Mouse (Mus musculus) heart, postnatal 0 days (tissue): ENCODE data around the gene Tgfbr3. TPM values are rescaled to one million over a fixed set of nuclear protein-coding genes. Genes with fewer than 3 reads are reported as not detected.

Experiments
- ATAC-seq: fragments of 200-750 bp; cut with Nextera tagmentation; 2 replicates; pipeline ENCODE4 v1.8.0; 2017; ENCODE audit warnings: low read depth, moderate number of reproducible peaks, moderate library complexity; ENCODE audit not compliant: insufficient read depth
- DNase-seq: peaks from one replicate; pipeline ENCODE4 v3.0.0-alpha.2; 2016; ENCODE audit warnings: low spot score
- H3K27ac ChIP-seq: fragments of 300-500 bp; sonication (generic); 2 replicates; pipeline ENCODE4 v1.5.1; 2014; ENCODE audit warnings: low read depth, mild to moderate bottlenecking
- H3K27me3 ChIP-seq: fragments of 300-500 bp; sonication (generic); 2 replicates; pipeline ENCODE4 v1.6.1; 2014; ENCODE audit warnings: low read length, mixed read lengths; ENCODE audit not compliant: control insufficient read depth, insufficient read depth
- H3K36me3 ChIP-seq: fragments of 300-500 bp; sonication (generic); replicated peaks from 2 replicates; pipeline ENCODE4 v1.6.1; 2014; ENCODE audit warnings: low read length, mixed read lengths; ENCODE audit not compliant: control insufficient read depth, insufficient read depth
- H3K4me1 ChIP-seq: fragments of 300-500 bp; sonication (generic); 2 replicates; pipeline ENCODE4 v1.6.1; 2014; ENCODE audit warnings: antibody characterized with exemption; ENCODE audit not compliant: control insufficient read depth, insufficient read depth
- H3K4me2 ChIP-seq: fragments of 300-500 bp; sonication (generic); 2 replicates; pipeline ENCODE4 v1.6.1; 2014; ENCODE audit warnings: low read depth, mild to moderate bottlenecking, low read length, moderate library complexity
- H3K4me3 ChIP-seq: fragments of 300-500 bp; sonication (generic); 2 replicates; pipeline ENCODE4 v1.5.1; 2014; ENCODE audit warnings: low read depth, low read length
- H3K9ac ChIP-seq: fragments of 300-500 bp; sonication (generic); replicated peaks from 2 replicates; pipeline ENCODE4 v1.6.1; 2014; ENCODE audit warnings: low read depth, low read length, mixed read lengths
- H3K9me3 ChIP-seq: fragments of 300-500 bp; sonication (generic); replicated peaks from 2 replicates; pipeline ENCODE4 v1.6.1; 2016; ENCODE audit warnings: low read length; ENCODE audit not compliant: control insufficient read depth
- CTCF ChIP-seq: IDR thresholded peaks from 2 replicates; pipeline ENCODE4 v1.5.1; 2016; ENCODE audit warnings: antibody characterized with exemption, control low read depth, low read depth
- EP300 ChIP-seq: IDR thresholded peaks from 2 replicates; pipeline ENCODE4 v1.6.1; 2016; ENCODE audit warnings: antibody characterized with exemption, low read depth
- WGBS: fragments of 180-500 bp; shearing (Covaris S2); extraction: QIAGEN DNeasy Blood & Tissue Kit; methylation state at CpG from one replicate; pipeline ENCODE4 v1.1.7; 2014; 5-methylcytosine and 5-hydroxymethylcytosine counted together
- polyA plus RNA-seq: library from polyadenylated mRNA; unstranded; fragments of >200 nt; fragmentation: Nextera tagmentation; extraction: Ambion mirVana; gene quantifications from 2 replicates; pipeline ENCODE4 v1.2.1, GENCODE M21; 2015
- total RNA-seq: library from RNA; depleted of rRNA; stranded (reverse); fragments of >200 nt; gene quantifications from 2 replicates; pipeline ENCODE4 v1.2.3, GENCODE M21; 2014; ENCODE audit warnings: low replicate concordance

Tgfbr3 gene
- total and polyA plus RNA-seq, 2 experiments from 2014 or later, result 11.8 to 60.6 TPM

GRCm38 (mm10) chr5:107087829-107088808 lies 201.3 kb downstream of the Tgfbr3 start:
- peak overlapping the region; percentile 84 for H3K27ac ChIP-seq
- peaks cover 43% of the 10 kb centered on the region for H3K4me1 ChIP-seq
- WGBS, result 22% methylated on average over 12 of the region's 12 CpGs
- DNase-seq (peak; percentile 81), ATAC-seq (peak; percentile 82)
- TF ChIP-seq CTCF (no peak), EP300 (peak; percentile 77)
- peak overlapping the region; percentile 39 for H3K9ac ChIP-seq
- H3K27me3 ChIP-seq, result no peaks in the 10 kb centered on the region
- no peaks in the 10 kb centered on the region for H3K36me3 ChIP-seq
- H3K4me3 ChIP-seq, result peak overlapping the region; percentile 17
- H3K9me3 ChIP-seq, result no peaks in the 10 kb centered on the region
- peak overlapping the region; percentile 52 for H3K4me2 ChIP-seq

GRCm38 (mm10) chr5:107087291-107087690 lies 202.1 kb downstream of the Tgfbr3 start:
- Histone ChIP-seq H3K36me3 (no peaks in the 10 kb centered on the region), H3K9ac (no peak overlapping the region), H3K9me3 (no peaks in the 10 kb centered on the region), H3K27ac (peak overlapping the region; percentile 84), H3K27me3 (no peaks in the 10 kb centered on the region), H3K4me1 (peaks cover 36% of the 10 kb centered on the region), H3K4me3 (no peak overlapping the region), H3K4me2 (no peak overlapping the region)
- ATAC-seq (peak; percentile 58), DNase-seq (peak; percentile 68)
- TF ChIP-seq CTCF (no peak), EP300 (no peak)
- 16% methylated on average over 2 of the region's 2 CpGs for WGBS

GRCm38 (mm10) chr5:107086166-107086565 lies 203.3 kb downstream of the Tgfbr3 start:
- Histone ChIP-seq H3K36me3 (no peaks in the 10 kb centered on the region), H3K27me3 (no peaks in the 10 kb centered on the region), H3K4me2 (no peak overlapping the region), H3K4me1 (peaks cover 32% of the 10 kb centered on the region), H3K27ac (no peak overlapping the region), H3K9me3 (no peaks in the 10 kb centered on the region), H3K9ac (no peak overlapping the region), H3K4me3 (no peak overlapping the region)
- WGBS, result 89% methylated on average over 5 of the region's 5 CpGs
- ATAC-seq (no peak), DNase-seq (no peak)
- TF ChIP-seq EP300, result no peak
- TF ChIP-seq CTCF, result no peak

- no peaks in the 10 kb centered on the region for H3K36me3 ChIP-seq
- DNase-seq, result no peak
- WGBS, result 55% methylated on average over 4 of the region's 4 CpGs
Observed at GRCm38 (mm10) chr5:107084431-107084830, 205.0 kb downstream of the Tgfbr3 start.

GRCm38 (mm10) chr5:107082011-107082410 lies 207.4 kb downstream of the Tgfbr3 start:
- H3K27me3 ChIP-seq, result no peaks in the 10 kb centered on the region
- ATAC-seq (no peak), DNase-seq (no peak)
- no peak overlapping the region for H3K4me3 ChIP-seq
- H3K36me3 ChIP-seq, result no peaks in the 10 kb centered on the region
- no peak overlapping the region for H3K27ac ChIP-seq
- H3K4me2 ChIP-seq, result no peak overlapping the region
- WGBS, result 77% methylated on average over 3 of the region's 3 CpGs
- H3K9me3 ChIP-seq, result no peaks in the 10 kb centered on the region
- TF ChIP-seq EP300 (no peak), CTCF (no peak)
- H3K4me1 ChIP-seq, result peaks cover 15% of the 10 kb centered on the region
- H3K9ac ChIP-seq, result no peak overlapping the region

More at GRCm38 (mm10) chr5:107084431-107084830, 205.0 kb downstream of the Tgfbr3 start:
- no peak for ATAC-seq
- Histone ChIP-seq H3K27ac (no peak overlapping the region), H3K4me3 (no peak overlapping the region), H3K4me1 (peaks cover 35% of the 10 kb centered on the region), H3K27me3 (no peaks in the 10 kb centered on the region), H3K9me3 (no peaks in the 10 kb centered on the region), H3K4me2 (no peak overlapping the region), H3K9ac (no peak overlapping the region)
- no peak for TF ChIP-seq EP300
- TF ChIP-seq CTCF, result no peak
